Mouse (Mus musculus) E14TG2a.4 (cell line): ENCODE data around the gene Wwp2.
"Not testable (repeated sequence)": the region's sequence is repeated elsewhere in the genome, so short reads cannot be mapped to it uniquely, and the experiment has no call there.

Experiments used
- H3K27me3 ChIP-seq: 2 replicates; pipeline ENCODE4 v1.6.1; 2014; ENCODE audit warnings: low read length, control low read depth; ENCODE audit not compliant: insufficient read depth
- H3K36me3 ChIP-seq: 2 replicates; pipeline ENCODE4 v1.6.1; 2014; ENCODE audit warnings: low read length, control low read depth; ENCODE audit not compliant: insufficient read depth
- H3K4me1 ChIP-seq: replicated peaks from 2 replicates; pipeline ENCODE4 v1.6.1; 2014; ENCODE audit warnings: low read depth, low read length, control low read depth
- H3K4me3 ChIP-seq: replicated peaks from 2 replicates; pipeline ENCODE4 v1.5.1; 2014; ENCODE audit warnings: mild to moderate bottlenecking, low read length
- H3K9me3 ChIP-seq: 2 replicates; pipeline ENCODE4 v1.6.1; 2014; ENCODE audit warnings: low read length, control low read depth
- CTCF ChIP-seq: conservative IDR thresholded peaks from 2 replicates; pipeline ENCODE4 v1.5.1; 2014; ENCODE audit warnings: low read length
- NANOG ChIP-seq: IDR thresholded peaks from 2 replicates; pipeline ENCODE4 v1.6.1; 2014; ENCODE audit warnings: borderline replicate concordance, low read length, mixed read lengths
- POU5F1 ChIP-seq: IDR thresholded peaks from 2 replicates; pipeline ENCODE4 v1.6.1; 2014; ENCODE audit warnings: low read length, borderline replicate concordance

Gene Wwp2

GRCm38 (mm10) chr8:107475613-107476012 lies 39.4 kb downstream of the Wwp2 start:
- TF ChIP-seq NANOG (no peak), CTCF (no peak), POU5F1 (no peak)
- Histone ChIP-seq H3K36me3 (peaks cover 73% of the 10 kb centered on the region), H3K4me3 (no peak overlapping the region)

GRCm38 (mm10) chr8:107476786-107477185 lies 40.6 kb downstream of the Wwp2 start:
- H3K9me3 ChIP-seq, H3K27me3 ChIP-seq, H3K4me3 ChIP-seq: not testable (repeated sequence)
- peaks cover 29% of the 10 kb centered on the region for H3K4me1 ChIP-seq
- peaks cover 73% of the 10 kb centered on the region for H3K36me3 ChIP-seq

More at GRCm38 (mm10) chr8:107475613-107476012, 39.4 kb downstream of the Wwp2 start:
- Histone ChIP-seq H3K27me3 (no peaks in the 10 kb centered on the region), H3K9me3 (no peaks in the 10 kb centered on the region), H3K4me1 (peaks cover 31% of the 10 kb centered on the region)

- TF ChIP-seq CTCF (no peak), POU5F1 (no peak), NANOG (no peak)
- no peaks in the 10 kb centered on the region for H3K9me3 ChIP-seq
- no peaks in the 10 kb centered on the region for H3K27me3 ChIP-seq
- H3K4me1 ChIP-seq = peaks cover 33% of the 10 kb centered on the region
- H3K4me3 ChIP-seq = no peak overlapping the region
- peaks cover 61% of the 10 kb centered on the region for H3K36me3 ChIP-seq
Measured at GRCm38 (mm10) chr8:107478728-107479127, 42.6 kb downstream of the Wwp2 start.

DNA sequence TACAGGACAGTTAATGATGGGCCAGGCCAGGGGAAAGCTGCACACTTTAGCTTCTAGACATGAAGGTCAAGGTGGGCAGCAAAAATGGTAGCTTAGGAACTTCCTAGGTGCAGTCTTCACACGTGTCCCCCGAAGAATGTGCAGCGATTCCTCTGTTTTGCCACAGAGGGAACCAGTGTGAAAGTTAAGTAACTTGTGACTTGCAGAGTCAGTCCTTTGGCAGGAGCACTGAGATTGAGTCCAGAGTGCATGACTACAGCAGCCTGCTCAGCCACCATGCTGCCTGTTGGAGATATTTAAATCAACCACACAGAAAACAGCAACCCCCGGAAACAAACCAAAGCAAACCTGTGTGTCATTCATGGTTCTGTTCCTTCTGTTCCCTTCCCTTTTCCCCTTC lies 44.3 kb downstream of the Wwp2 start:
- Histone ChIP-seq H3K9me3 (no peaks in the 10 kb centered on the region), H3K36me3 (peaks cover 59% of the 10 kb centered on the region), H3K27me3 (no peaks in the 10 kb centered on the region), H3K4me1 (peaks cover 32% of the 10 kb centered on the region), H3K4me3 (no peak overlapping the region)
- TF ChIP-seq CTCF (no peak), POU5F1 (no peak), NANOG (no peak)

GRCm38 (mm10) chr8:107483250-107483649 lies 47.1 kb downstream of the Wwp2 start:
- TF ChIP-seq POU5F1 (no peak), NANOG (no peak), CTCF (no peak)
- Histone ChIP-seq H3K9me3 (no peaks in the 10 kb centered on the region), H3K4me1 (peaks cover 10% of the 10 kb centered on the region; the same call in 1 of the 2 replicates), H3K27me3 (no peaks in the 10 kb centered on the region), H3K36me3 (peaks cover 57% of the 10 kb centered on the region), H3K4me3 (no peak overlapping the region)

DNA sequence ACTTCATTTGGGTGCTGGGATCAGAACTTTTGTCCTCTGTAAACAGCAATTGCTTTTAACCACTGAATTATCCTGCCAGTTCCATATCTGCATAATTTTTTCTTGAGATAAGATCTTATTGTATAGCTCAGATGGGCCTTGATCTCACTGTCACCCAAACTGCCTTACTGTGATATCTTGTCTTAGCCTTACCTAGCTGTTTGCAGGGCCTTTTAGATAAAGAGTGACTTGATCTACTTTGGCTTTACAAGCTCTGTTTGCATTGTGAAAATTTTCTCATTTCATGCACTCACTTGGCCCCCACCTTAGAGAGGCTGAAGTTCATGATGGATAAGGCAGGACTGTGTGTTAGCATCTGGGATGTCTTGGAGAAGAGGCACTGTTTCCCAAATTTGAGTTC lies 48.8 kb downstream of the Wwp2 start:
- H3K9me3 ChIP-seq = no peaks in the 10 kb centered on the region

GRCm38 (mm10) chr8:107488551-107488950 lies 52.4 kb downstream of the Wwp2 start:
- H3K4me1 ChIP-seq = peaks cover 22% of the 10 kb centered on the region
- TF ChIP-seq POU5F1 = no peak
- TF ChIP-seq CTCF = no peak
- no peak for TF ChIP-seq NANOG
- H3K36me3 ChIP-seq = peaks cover 37% of the 10 kb centered on the region
- no peak overlapping the region for H3K4me3 ChIP-seq
- H3K9me3 ChIP-seq = no peaks in the 10 kb centered on the region
- H3K27me3 ChIP-seq = no peaks in the 10 kb centered on the region

More for the DNA sequence above, 48.8 kb downstream of the Wwp2 start:
- H3K36me3 ChIP-seq = peaks cover 51% of the 10 kb centered on the region
- H3K27me3 ChIP-seq = no peaks in the 10 kb centered on the region
- no peak for TF ChIP-seq CTCF
- TF ChIP-seq NANOG = no peak
- no peak for TF ChIP-seq POU5F1
- H3K4me3 ChIP-seq = no peak overlapping the region
- peaks cover 24% of the 10 kb centered on the region for H3K4me1 ChIP-seq

DNA sequence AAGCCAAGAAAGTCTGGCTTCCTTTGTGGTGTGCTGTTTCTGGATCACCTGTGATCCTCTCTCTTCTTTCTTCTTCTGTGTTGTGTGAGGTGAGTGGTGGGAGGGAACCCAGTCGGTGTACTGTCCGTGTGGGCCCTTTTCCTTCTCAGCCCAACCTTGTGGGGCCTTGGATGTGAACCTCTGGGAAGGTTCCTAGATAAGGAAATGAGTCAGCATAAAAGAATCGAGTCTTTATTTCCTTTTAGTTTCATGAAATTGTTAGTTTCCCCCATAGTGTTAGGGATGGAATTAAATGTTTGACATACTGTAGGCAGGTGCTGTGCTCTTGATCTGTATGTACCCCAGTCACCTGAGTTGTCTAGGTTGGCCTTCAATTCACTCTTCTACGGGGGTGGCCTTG lies 52.9 kb downstream of the Wwp2 start:
- TF ChIP-seq CTCF (no peak), NANOG (no peak), POU5F1 (no peak)
- Histone ChIP-seq H3K4me3 (no peak overlapping the region), H3K9me3 (no peaks in the 10 kb centered on the region), H3K36me3 (peaks cover 32% of the 10 kb centered on the region), H3K27me3 (no peaks in the 10 kb centered on the region), H3K4me1 (peaks cover 18% of the 10 kb centered on the region)

DNA sequence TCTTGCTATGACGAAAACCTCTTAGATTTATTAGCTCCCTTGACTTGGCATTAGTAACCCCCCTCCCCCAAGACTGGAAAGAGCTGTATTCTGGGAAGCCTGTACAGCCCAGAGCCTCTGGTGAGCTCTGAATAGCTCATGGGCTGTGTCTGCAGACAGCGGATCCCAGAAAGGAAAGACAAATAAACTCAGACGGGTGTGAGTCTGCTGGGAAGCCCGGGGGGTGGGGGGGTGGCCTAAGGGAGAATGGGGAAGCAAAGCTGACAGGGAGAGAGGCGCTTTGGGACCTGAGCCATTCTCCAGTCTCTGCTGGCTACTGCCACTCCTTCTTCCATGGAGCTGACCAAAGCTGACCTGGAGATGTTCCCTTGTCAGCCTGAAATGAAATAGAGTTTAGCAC lies 53.8 kb downstream of the Wwp2 start:
- H3K4me3 ChIP-seq = no peak overlapping the region
- H3K36me3 ChIP-seq = peaks cover 28% of the 10 kb centered on the region
- TF ChIP-seq POU5F1 = no peak
- TF ChIP-seq NANOG = no peak
- TF ChIP-seq CTCF = no peak
- no peaks in the 10 kb centered on the region for H3K9me3 ChIP-seq
- no peaks in the 10 kb centered on the region for H3K27me3 ChIP-seq
- peaks cover 18% of the 10 kb centered on the region for H3K4me1 ChIP-seq
